8 mouse cellular contexts compared by ENCODE assay signal in the genomic region with DNA sequence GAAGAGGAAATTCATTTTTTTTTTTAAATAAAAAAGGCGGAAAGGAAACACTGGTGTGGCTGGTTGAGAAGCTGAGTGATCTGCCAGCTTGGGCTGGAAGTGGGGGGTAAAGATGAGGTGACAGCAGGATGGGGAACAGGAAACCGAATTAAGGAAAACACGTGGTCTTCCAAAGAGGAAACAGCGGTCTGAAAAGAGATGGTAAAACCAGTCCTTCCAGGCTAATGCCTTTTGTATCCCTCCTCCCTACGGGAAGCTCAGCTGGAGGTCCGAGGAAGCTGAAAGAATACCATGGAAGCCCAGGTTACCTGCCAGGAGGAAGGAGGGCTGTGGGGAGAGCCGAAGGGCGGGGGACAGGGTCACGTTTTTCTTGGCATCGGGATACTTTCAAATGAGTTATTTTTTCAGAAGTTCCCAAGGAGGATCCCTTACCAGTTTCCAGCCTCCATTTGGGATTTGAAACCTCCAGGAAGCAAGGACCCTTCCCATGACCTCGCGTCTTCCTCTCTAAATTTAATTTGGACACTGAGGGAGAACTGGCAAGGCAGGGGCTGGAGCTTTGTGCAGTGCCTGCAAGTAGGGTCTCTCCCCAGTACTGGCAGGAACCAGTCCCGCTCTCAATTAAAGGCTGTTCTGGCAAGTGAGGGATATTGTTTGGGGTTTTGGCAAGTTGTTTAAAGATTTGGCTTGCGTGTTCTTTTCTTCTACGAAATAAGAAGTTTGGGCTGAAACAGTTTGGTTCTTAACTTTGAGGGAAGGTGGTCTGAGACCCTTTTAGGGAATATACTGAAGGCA.
DNase-seq lines count a peak whose midpoint lies in the region; ATAC-seq and TF ChIP-seq lines count a peak whose summit lies in the region.

No protein-coding gene starts in this region.

- no peaks in the 10 kb centered on the region for H3K36me3 ChIP-seq in hindbrain, embryonic 15.5 days
- H3K36me3 ChIP-seq in hindbrain, embryonic 13.5 days, result no peaks in the 10 kb centered on the region
- no peaks in the 10 kb centered on the region for H3K36me3 ChIP-seq in heart, embryonic 15.5 days
- no peaks in the 10 kb centered on the region for H3K36me3 ChIP-seq in limb, embryonic 10.5 days
- no peaks in the 10 kb centered on the region for H3K36me3 ChIP-seq in midbrain, postnatal 0 days (ENCODE audit: insufficient read depth, low read length)

- no peaks in the 10 kb centered on the region for H3K27me3 ChIP-seq in hindbrain, embryonic 15.5 days
- no peaks in the 10 kb centered on the region for H3K27me3 ChIP-seq in hindbrain, embryonic 13.5 days
- no peaks in the 10 kb centered on the region for H3K27me3 ChIP-seq in heart, embryonic 15.5 days
- no peaks in the 10 kb centered on the region for H3K27me3 ChIP-seq in limb, embryonic 10.5 days (ENCODE audit: low read depth, poor library complexity, severe bottlenecking)
- H3K27me3 ChIP-seq in midbrain, postnatal 0 days (ENCODE audit: insufficient read depth, low read length), result no peaks in the 10 kb centered on the region

- no peak overlapping the region for H3K9ac ChIP-seq in hindbrain, embryonic 15.5 days
- no peak overlapping the region for H3K9ac ChIP-seq in hindbrain, embryonic 13.5 days
- H3K9ac ChIP-seq in heart, embryonic 15.5 days, result no peak overlapping the region
- H3K9ac ChIP-seq in midbrain, postnatal 0 days (replicated peaks; ENCODE audit: low read length, poor library complexity, severe bottlenecking), result no peak overlapping the region

- no peak for TF ChIP-seq CTCF in midbrain, postnatal 0 days (IDR thresholded peaks at IDR 0.05)

- ATAC-seq in hindbrain, embryonic 15.5 days (ENCODE audit: low FRiP score, low read depth), result no peak
- ATAC-seq in hindbrain, embryonic 13.5 days (ENCODE audit: low FRiP score), result no peak
- ATAC-seq in common myeloid progenitor, adult 5-6 weeks (replicated peaks; ENCODE audit: low read depth, poor library complexity, severe bottlenecking), result peak; percentile 70
- ATAC-seq in heart, embryonic 15.5 days (replicated peaks; ENCODE audit: insufficient number of reproducible peaks, insufficient read depth, low FRiP score, low read depth), result no peak
- no peak for ATAC-seq in midbrain, postnatal 0 days (ENCODE audit: low FRiP score)
- no peak for ATAC-seq in inflammation-experienced regulatory T-cells, adult 6 months

- DNase-seq in limb, embryonic 10.5 days (ENCODE audit: low spot score), result no peak
- no peak for DNase-seq in midbrain, postnatal 0 days (ENCODE audit: low spot score)
- DNase-seq in frontal cortex, postnatal 14 days (ENCODE audit: low spot score in 2 of 2), result no peak

- H3K9me3 ChIP-seq in hindbrain, embryonic 15.5 days, result no peaks in the 10 kb centered on the region
- no peaks in the 10 kb centered on the region for H3K9me3 ChIP-seq in hindbrain, embryonic 13.5 days
- H3K9me3 ChIP-seq in heart, embryonic 15.5 days (replicated peaks), result no peaks in the 10 kb centered on the region
- H3K9me3 ChIP-seq in limb, embryonic 10.5 days (replicated peaks), result no peaks in the 10 kb centered on the region
- H3K9me3 ChIP-seq in midbrain, postnatal 0 days (ENCODE audit: low read length), result no peaks in the 10 kb centered on the region

- H3K4me1 ChIP-seq in hindbrain, embryonic 15.5 days (replicated peaks), result no peaks in the 10 kb centered on the region
- 0 out of 2 replicates have a peak, but pooled peaks cover 6% of the 10 kb centered on the region for H3K4me1 ChIP-seq in hindbrain, embryonic 13.5 days (replicated peaks)
- peaks cover 27% of the 10 kb centered on the region for H3K4me1 ChIP-seq in heart, embryonic 15.5 days (replicated peaks)
- H3K4me1 ChIP-seq in limb, embryonic 10.5 days, result peaks cover 29% of the 10 kb centered on the region
- H3K4me1 ChIP-seq in midbrain, postnatal 0 days (ENCODE audit: insufficient read depth, low read length), result no peaks in the 10 kb centered on the region

- 61% methylated on average over 15 of the region's 15 CpGs for WGBS in hindbrain, embryonic 15.5 days
- 55% methylated on average over 15 of the region's 15 CpGs for WGBS in hindbrain, embryonic 13.5 days
- WGBS in heart, embryonic 15.5 days, result 53% methylated on average over 15 of the region's 15 CpGs
- WGBS in limb, embryonic 10.5 days, result 57% methylated on average over 15 of the region's 15 CpGs
- WGBS in midbrain, postnatal 0 days, result 46% methylated on average over 15 of the region's 15 CpGs

- H3K4me2 ChIP-seq in hindbrain, embryonic 15.5 days, result 0 out of 2 replicates have a peak overlapping the region, but pooled peaks have one; percentile 7
- no peak overlapping the region for H3K4me2 ChIP-seq in hindbrain, embryonic 13.5 days
- H3K4me2 ChIP-seq in heart, embryonic 15.5 days, result peak overlapping the region; percentile 1; the same call in 1 of the 2 replicates
- H3K4me2 ChIP-seq in midbrain, postnatal 0 days (ENCODE audit: low read depth, low read length, poor library complexity, severe bottlenecking), result no peak overlapping the region; the same call in 1 of the 2 replicates

- no peak overlapping the region for H3K27ac ChIP-seq in hindbrain, embryonic 15.5 days (replicated peaks)
- no peak overlapping the region for H3K27ac ChIP-seq in hindbrain, embryonic 13.5 days
- peak overlapping the region; percentile 53 for H3K27ac ChIP-seq in heart, embryonic 15.5 days
- H3K27ac ChIP-seq in limb, embryonic 10.5 days, result peak overlapping the region; percentile 42
- no peak overlapping the region for H3K27ac ChIP-seq in midbrain, postnatal 0 days (ENCODE audit: low read depth, low read length)

- H3K4me3 ChIP-seq in hindbrain, embryonic 15.5 days, result no peak overlapping the region
- H3K4me3 ChIP-seq in hindbrain, embryonic 13.5 days, result no peak overlapping the region
- no peak overlapping the region for H3K4me3 ChIP-seq in heart, embryonic 15.5 days
- no peak overlapping the region for H3K4me3 ChIP-seq in limb, embryonic 10.5 days
- H3K4me3 ChIP-seq in midbrain, postnatal 0 days (ENCODE audit: low read depth, low read length), result no peak overlapping the region

Comparison
In these comparisons a context has a peak if more than half of its experiments do, and no peak if none do; other contexts are left out.
1. H3K4me2 ChIP-seq: peak in hindbrain, embryonic 15.5 days (single experiment) and heart, embryonic 15.5 days (single experiment); none in hindbrain, embryonic 13.5 days (single experiment) and midbrain, postnatal 0 days (single experiment).
2. H3K27ac ChIP-seq: peak in heart, embryonic 15.5 days (single experiment) and limb, embryonic 10.5 days (single experiment); none in hindbrain, embryonic 15.5 days (single experiment), hindbrain, embryonic 13.5 days (single experiment) and midbrain, postnatal 0 days (single experiment).